Mouse (Mus musculus): ENCODE measurements around the gene Engase.

Gene Engase

DNA sequence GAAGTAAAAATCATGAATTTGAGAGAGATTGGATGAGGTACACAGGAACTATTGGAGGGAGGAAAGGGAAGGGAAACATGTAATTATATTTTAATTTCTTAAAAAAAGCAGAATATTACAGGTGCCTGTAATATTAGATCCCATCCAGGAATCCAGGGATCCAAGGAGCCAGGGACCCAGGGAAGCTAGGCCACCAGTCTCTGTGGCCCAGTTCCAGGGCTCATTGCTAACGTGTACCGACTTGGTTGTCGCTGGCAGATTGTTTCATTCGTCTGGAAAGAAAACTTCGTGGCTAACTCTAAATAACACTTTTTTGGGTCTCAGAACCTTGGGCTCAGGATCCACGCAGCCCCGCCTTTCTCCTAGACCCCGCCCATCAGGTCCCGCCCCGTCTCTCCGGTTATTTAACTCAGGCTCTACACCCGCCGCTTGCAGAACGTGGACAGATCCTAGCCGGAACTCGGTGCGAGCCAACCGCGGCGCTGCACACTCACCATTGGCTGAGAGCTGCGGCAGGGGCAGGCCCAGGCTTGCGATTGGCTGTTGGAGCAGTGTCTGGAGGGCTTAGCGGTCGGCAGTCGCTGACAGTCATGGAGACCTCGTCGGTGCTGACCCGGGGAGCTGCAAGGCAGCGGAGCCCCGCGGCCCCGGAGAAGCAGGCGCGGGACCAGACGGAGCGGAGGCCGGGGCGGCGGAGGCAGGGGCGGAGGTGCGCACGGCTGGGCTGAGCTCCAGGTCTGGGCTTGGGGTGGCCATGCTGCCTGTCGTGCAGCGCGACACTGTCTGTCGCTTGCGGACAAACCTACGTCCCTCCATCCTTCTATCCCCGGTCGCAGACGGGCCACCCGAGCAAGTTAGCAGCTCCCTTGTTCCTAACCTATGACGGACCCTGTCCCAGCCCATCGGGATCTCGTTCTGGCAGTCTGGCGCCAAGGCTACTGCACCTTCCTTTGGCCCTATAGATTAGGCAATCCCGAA lies at the start of gene Engase:
Gene Engase, plus strand, starts transcription at position 434 of the 978 bp plus-strand sequence.
- peak; percentile 91 for DNase-seq (ENCODE audit: low spot score in 2 of 2)

DNA sequence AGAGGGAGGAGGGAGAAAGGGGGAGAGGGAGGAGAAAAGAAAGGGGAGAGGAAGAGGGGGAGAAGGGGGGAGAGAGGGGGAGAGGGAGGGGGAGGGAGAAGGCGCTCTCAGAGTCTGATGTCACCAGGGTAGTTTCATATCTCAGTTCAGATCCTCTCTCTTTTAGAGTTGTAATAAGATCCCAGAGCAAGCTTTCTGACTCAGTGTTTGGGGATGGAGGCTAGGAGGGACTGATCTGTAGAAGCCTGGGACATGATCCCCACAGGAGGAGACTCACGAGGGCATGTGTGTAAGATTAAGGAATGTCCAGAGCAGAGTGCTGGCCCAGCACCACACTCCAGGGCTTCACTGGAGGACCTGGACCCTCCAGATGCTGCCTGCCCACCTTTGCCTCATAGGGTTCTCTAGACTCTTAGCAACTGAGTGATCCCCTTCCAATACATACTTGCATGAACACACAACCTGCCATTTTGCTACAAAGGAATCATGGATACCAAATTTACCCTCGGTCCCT lies 49.3 kb upstream of the Engase start:
- DNase-seq (ENCODE audit: low spot score in 2 of 2), result no peak

GRCm38 (mm10) chr11:118427986-118428385 lies 48.6 kb upstream of the Engase start, which contains the start of gene C1qtnf1:
TSS of gene C1qtnf1 (plus strand) at chr11:118428203.
- no peak for DNase-seq (ENCODE audit: low spot score in 2 of 2)

GRCm38 (mm10) chr11:118428460-118428868 lies 48.2 kb upstream of the Engase start:
- DNase-seq (ENCODE audit: low spot score in 2 of 2), result no peak

DNA sequence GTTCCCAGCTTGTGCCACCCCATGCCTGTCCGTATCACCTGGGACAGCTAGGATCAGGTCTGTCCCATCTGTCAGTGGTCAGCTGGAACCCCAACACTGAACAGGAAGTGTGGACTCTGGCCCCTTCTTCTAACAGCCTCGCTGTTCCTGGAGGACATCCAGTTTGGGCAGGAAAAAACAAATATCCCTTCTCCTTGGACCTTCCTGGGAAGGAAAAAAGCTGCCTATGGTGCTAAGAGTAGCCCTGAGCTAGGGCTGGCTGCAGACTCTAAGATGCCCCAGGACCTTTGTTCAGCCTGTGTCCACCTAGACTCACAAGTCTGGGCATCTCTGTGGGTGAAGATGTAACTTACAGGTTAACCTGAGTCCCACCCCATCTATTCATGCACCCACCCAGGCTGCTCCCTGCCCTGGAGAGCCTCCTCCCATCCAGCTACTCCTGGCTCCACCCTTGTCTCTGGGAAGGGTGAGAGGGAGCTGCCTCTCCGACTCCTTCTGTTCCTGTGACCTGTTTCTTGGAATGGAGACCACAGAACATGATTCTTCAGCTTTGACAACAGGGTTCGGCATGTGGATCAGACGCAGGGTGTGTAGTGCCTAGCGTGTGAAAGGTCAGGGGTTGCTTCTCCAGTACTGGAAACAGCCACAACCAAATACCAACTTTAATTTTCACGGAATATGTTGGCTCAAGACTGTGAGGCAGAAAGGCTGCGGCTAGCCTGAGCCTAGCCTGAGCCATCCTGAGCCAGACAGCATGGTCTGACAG lies 47.5 kb upstream of the Engase start:
- no peak for DNase-seq (ENCODE audit: low spot score in 2 of 2)

DNA sequence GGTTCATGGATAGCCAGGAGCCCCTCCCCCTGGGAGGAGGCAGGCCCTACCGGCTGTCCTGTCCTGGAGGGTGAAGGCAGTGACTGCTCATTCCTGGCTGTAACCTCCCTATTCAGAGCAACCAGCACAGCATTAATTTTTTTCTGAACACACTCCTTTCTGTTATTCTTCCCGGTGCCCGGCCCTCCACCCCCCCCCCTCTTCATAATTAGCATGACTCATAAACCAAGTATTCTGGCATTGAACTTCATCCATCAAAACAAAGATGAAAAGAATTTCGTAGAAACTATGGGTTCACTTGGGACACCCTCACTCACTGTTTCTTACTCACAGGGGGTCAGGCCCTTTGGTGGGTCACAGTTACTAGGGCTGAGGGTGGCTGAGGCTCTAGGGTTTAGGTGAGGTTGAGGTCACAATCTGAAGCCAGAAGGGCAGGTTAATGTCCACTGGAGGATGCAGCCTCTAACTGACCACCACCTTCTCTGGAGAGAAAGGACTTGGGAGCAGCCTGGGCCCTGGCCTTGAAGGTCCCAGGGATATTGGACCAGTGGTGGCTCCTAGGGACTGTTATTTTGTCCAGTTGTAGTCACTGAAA lies 46.2 kb upstream of the Engase start:
- no peak for DNase-seq (ENCODE audit: low spot score in 2 of 2)

DNA sequence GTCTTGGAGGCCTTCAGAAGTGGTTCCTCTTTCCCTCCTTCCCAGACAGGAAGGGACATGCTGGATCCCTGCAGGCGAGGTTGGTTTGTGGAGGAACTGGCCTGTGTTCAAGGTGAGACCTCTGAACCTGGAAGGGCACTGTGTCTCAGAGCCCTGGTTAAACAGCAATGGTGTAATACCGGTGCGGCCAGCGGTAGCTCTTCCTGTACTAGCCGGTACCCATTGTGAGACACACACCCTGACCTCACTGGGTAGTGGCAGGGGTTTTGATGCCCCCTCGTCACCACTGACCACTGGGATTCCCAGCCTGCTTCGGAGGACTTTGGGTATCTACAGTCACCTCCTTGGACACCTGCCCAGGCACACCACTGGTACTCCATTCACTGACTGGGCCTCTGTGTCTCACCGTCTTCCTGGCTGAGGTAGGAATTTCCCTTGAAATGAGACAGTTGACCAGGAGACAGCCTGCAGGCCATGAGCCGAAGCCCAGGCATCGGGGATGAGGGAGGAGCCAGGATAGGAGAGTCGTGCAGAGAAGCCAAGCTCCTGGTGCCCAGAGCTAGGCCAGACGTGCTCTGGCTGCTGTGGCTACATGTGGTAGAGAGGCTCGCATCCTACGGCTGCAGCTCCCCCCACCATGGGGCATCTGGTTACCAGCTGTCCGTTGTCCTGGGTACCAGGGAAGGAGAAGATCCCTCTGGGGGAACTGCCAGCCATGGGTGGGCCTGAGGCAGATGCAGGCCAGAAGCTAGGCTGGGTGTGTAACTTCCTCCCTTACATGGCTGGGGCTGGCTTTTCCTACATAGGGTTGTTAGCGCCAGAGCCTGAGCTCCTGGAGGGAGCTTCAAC lies 45.3 kb upstream of the Engase start:
- no peak for DNase-seq (ENCODE audit: low spot score in 2 of 2)

- no peak for DNase-seq (ENCODE audit: low spot score in 2 of 2)
Observed at GRCm38 (mm10) chr11:118433398-118433868, 43.2 kb upstream of the Engase start.

- DNase-seq (ENCODE audit: low spot score in 2 of 2), result no peak
Observed at GRCm38 (mm10) chr11:118434093-118434492, 42.5 kb upstream of the Engase start.

DNA sequence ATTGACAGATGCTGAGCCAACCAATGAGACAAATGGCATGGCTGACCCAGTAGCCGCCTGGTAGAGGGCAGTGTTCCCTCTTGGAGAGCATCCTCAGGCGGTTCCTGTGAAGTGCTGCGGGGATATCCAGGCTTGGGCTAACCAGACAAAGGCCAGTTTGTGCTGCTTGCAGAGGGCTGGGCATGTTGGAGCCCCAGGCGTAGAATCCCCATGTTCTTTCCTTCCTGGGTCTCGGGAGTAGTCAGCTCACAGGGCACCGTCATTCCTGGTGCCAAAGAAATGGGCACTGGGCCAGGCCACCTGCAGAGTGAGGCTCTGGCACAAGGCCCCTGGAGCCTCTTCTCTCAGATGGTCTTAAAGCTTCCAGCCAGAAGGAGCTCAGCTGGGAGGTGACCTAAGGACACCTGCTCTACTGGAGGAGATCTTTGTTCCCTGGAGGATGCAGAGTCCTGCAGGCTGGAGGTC lies 40.1 kb upstream of the Engase start:
- DNase-seq (ENCODE audit: low spot score in 2 of 2), result no peak

- DNase-seq (ENCODE audit: low spot score in 2 of 2), result no peak
Observed at GRCm38 (mm10) chr11:118438665-118439414, 37.8 kb upstream of the Engase start.

DNA sequence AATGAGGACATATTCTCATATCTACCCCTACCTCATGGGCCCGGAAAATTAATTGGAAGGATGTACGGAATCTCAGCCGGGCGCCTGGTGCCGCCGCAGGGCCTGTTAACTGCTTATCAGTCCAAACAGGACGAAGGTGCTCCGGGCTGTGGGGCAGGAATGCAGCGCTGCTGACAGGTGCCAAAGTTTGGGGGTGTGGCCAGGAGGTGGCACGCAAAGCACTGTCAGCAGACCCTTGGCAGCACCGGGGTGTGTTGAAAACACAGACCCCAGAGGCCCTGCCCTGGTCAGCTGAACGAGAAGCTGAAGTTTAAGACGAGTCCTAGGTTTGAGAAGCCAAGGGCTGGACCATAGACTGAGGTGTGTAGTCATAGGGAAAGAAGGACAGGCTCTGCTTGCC lies 33.9 kb upstream of the Engase start:
- DNase-seq (ENCODE audit: low spot score in 2 of 2), result no peak

DNA sequence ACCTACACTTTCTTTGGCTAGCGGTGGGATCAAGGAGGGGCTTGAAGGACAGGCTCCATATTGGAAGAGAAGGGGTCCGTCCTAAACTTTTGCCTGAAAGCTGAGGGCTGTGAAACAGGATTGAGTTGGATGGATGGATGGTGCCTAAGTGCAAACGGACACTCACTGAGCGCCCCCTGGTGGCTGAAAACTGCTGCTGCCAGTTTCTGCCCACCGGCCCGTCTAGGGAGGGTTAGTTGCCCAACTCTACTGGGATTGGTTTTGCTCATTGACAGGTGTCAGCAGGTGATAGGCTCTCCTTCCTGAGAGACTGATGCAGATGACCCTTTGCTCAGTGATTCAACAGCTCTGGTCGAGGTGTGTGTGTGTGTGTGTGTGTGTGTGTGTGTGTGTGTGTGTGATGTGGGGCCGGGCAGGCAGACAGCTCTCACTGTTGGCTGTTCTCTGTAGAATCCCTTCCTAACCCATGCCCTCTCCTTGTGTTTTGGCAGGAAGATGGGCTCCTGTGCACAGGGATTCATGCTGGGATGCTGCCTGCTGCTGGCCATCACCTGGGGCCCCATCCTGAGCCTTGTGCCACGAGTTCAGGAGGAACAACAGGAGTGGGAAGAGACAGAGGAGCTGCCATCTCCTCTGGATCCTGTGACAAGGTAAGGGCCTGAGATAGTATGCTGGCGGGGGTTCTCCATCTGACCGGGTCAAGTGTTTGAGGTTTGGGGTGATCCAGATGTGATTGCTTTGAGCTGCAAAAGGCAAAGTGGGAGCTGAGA lies 33.2 kb upstream of the Engase start:
- peak; percentile 60 to 67 for DNase-seq (ENCODE audit: low spot score in 2 of 2)

DNA sequence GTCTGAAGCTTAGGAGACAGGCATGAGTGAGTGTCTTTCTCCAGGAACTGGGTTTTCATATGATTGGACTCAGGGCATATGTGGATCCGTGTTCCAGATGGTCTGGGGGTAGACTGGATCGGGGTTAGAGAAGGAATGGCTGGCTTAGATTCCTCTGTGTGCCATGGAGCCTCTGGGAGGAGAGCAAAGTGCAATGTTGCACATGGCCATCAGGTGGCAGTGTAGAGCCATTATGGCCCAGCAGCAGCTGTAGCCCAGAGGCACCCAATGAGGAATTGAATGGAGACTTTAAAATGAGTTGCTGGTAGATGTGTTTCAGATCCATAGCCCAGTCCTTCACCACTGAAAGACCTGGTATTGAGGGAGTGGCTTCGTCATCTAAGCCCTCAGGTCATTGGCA lies 30.8 kb upstream of the Engase start:
- DNase-seq (ENCODE audit: low spot score in 2 of 2), result peak; percentile 58 to 61

DNA sequence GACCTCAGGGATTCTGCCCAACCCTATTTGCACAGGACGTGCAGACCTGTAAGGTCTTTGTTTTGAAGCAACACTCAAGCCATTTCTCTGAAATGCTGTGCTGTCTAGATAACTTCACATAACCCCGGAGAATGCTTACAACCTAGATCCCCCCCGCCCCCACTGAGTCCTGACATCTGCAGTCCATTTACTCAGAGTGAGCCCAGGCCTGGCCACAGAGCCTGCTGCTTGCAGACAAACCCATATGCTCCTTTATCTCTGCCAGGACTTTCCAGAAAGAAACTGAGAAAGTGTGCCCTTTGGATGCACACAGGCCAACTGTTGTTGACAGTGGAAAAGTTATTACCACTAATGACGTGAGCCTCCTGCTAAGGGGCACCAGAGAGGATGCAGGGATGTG lies 29.3 kb upstream of the Engase start:
- DNase-seq (ENCODE audit: low spot score in 2 of 2), result no peak

DNA sequence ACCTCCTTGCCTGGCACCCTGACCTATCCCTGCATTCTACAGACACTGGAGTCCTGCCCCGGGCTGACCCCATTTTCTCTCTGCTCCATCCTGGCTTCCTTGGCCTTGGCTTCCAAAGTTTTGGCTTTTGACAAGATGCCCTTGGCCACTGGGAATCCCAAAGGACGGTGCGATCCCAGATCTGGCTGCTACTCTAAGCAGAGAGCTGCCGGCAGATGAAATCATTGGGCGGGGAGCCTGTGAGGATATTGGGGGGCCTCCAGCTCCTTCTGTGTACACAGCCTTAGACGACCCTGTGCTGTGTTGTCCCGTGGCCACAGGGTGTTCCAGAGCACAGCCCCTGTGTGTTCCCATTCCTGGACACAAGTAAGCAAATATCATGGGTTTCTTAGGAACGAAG lies 28.2 kb upstream of the Engase start:
- no peak for DNase-seq (ENCODE audit: low spot score in 2 of 2)

DNA sequence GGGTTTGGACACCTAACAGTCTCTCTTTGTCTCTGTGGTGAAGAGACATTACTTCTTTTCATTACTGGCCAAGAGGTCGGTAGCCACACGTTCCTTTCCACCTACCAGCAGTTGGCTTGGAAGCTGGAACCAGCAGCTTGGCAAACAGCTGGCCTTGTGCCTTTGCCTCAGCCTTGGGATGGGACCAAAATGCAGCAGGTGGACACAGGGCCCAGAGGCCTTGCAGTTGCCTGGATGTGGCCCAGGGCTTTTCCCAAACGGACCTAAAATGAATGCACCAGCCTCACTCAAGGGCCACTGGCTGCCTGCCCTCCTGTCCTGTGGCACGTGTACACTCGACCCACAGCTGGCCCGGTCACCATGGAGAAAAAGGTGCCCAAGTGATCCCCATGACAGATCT lies 25.4 kb upstream of the Engase start:
- no peak for DNase-seq (ENCODE audit: low spot score in 2 of 2)

DNA sequence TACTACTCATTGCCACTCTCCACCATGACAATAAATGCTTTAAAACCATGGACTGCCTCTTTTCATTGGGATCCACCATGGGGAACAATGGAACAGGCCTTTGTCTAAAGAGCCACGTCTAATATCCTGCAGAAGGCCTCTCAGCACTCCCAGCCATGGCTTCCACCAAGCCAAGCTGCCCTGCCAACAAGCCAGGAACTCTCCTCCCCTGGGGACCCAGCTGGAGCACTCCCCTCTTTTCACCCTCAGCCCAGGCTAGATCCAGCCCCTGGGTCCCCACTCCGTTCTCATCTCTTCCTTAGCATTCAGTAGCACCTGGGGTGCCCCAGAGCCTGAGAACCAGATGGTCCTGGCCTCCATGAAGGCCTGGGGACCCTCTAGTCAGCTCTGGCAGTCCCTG lies 23.7 kb upstream of the Engase start:
- no peak for DNase-seq (ENCODE audit: low spot score in 2 of 2)
